27 mouse cellular contexts compared by ENCODE assay signal in the genomic region with DNA sequence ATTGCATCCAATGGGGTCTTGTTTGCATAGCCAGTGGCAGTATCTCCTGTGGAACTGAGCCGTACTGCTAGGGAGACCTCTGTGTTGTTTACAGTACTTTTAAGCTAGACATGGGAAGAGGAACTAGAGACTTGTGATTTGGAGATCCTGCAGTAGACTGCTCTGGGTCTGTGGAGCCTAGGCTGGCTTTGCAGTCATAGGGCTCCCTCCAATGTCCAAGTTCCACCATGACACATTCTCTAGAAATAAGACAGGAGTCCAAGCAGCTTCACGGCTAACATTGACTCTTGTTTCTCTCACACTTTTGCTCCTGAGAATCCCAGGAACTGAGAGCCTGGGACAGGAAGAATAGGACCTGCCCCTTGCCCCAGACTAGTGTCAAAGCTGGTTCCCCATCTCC. TPM values are rescaled to one million over a fixed set of nuclear protein-coding genes. Genes with fewer than 3 reads are reported as not detected.
DNase-seq lines count a peak whose midpoint lies in the region; ATAC-seq and TF ChIP-seq lines count a peak whose summit lies in the region.
"Had no signal": no experiment of that assay in that cellular context is flagged by ENCODE, and none has a peak within 500 bp of the region (broad histone marks: within the 10 kb centered on the region; RNA-seq: fewer than 3 reads in every experiment).

No protein-coding gene starts in this region.

- H3K9ac ChIP-seq in neural tube, embryonic 15.5 days (replicated peaks): no peak overlapping the region
- H3K9ac ChIP-seq: embryonic facial prominence, embryonic 13.5 days; hindbrain, embryonic 13.5 days; stomach, embryonic 15.5 days had no signal

- no peak for TF ChIP-seq POLR2A in kidney, adult 2 months (IDR thresholded peaks at IDR 0.05; ENCODE audit: low read depth, low read length)

- no peaks in the 10 kb centered on the region for H3K27me3 ChIP-seq in kidney, adult 2 months (replicated peaks; ENCODE audit: control insufficient read depth, insufficient read depth, low read length)
- no peaks in the 10 kb centered on the region for H3K27me3 ChIP-seq in neural tube, embryonic 15.5 days (replicated peaks)
- H3K27me3 ChIP-seq: embryonic facial prominence, embryonic 13.5 days; hindbrain, embryonic 13.5 days; Patski; stomach, embryonic 15.5 days had no signal

- intact Hi-C loops in gastrocnemius, adult 2 months (cut with DNase I): loop anchor here (10.0 kb wide), 1 partner anchor 52 kb away; no protein-coding TSS in a partner anchor

- ATAC-seq in neural tube, embryonic 15.5 days (ENCODE audit: low FRiP score): no peak
- ATAC-seq: activated CD4-positive, CD25-positive, alpha-beta regulatory T cell, adult 4 months; intestine, embryonic 16.5 days; Patski had no signal

- H3K36me3 ChIP-seq in kidney, adult 2 months (ENCODE audit: control insufficient read depth, insufficient read depth, low read length): no peaks in the 10 kb centered on the region
- no peaks in the 10 kb centered on the region for H3K36me3 ChIP-seq in neural tube, embryonic 15.5 days
- H3K36me3 ChIP-seq: embryonic facial prominence, embryonic 13.5 days; hindbrain, embryonic 13.5 days; stomach, embryonic 15.5 days had no signal

- H3K27ac ChIP-seq in gastrocnemius, adult 2 months: no peak overlapping the region
- no peak overlapping the region for H3K27ac ChIP-seq in kidney, adult 2 months (ENCODE audit: insufficient read depth, low read depth, low read length)
- H3K27ac ChIP-seq in neural tube, embryonic 15.5 days (replicated peaks): no peak overlapping the region
- H3K27ac ChIP-seq: embryonic facial prominence, embryonic 13.5 days; hindbrain, embryonic 13.5 days; stomach, embryonic 15.5 days had no signal

- no peak overlapping the region for H3K4me2 ChIP-seq in neural tube, embryonic 15.5 days
- H3K4me2 ChIP-seq: embryonic facial prominence, embryonic 13.5 days; hindbrain, embryonic 13.5 days; stomach, embryonic 15.5 days had no signal

- no peak for DNase-seq in gastrocnemius, adult 2 months
- DNase-seq in gastrocnemius, adult 8-10 months (ENCODE audit: low spot score in 2 of 2): no peak
- DNase-seq in kidney, adult 2 months: no peak
- no peak for DNase-seq in kidney, postnatal 4 days
- peak; percentile 1 for DNase-seq in neural tube, embryonic 10.5 days (ENCODE audit: extremely low spot score, low spot score)
- DNase-seq in thymus, postnatal 25 days: no peak
- DNase-seq in embryo, embryonic 11 days: no peak
- DNase-seq: adrenal gland, postnatal 36 days; cerebellum, adult 9-10 months; gastrocnemius, postnatal 14 days; kidney, postnatal 14 days; spleen, adult 18-20 months had no signal

- H3K4me3 ChIP-seq in gastrocnemius, adult 2 months: no peak overlapping the region
- no peak overlapping the region for H3K4me3 ChIP-seq in kidney, adult 2 months (ENCODE audit: insufficient read depth, low read depth, low read length)
- no peak overlapping the region for H3K4me3 ChIP-seq in neural tube, embryonic 15.5 days (replicated peaks)
- H3K4me3 ChIP-seq: embryonic facial prominence, embryonic 13.5 days; hindbrain, embryonic 13.5 days; stomach, embryonic 15.5 days had no signal

- H3K4me1 ChIP-seq in kidney, adult 2 months (ENCODE audit: control insufficient read depth, insufficient read depth, low read length): no peaks in the 10 kb centered on the region
- no peaks in the 10 kb centered on the region for H3K4me1 ChIP-seq in neural tube, embryonic 15.5 days
- H3K4me1 ChIP-seq: embryonic facial prominence, embryonic 13.5 days; hindbrain, embryonic 13.5 days; stomach, embryonic 15.5 days had no signal

- 67% methylated on average over 2 of the region's 2 CpGs for WGBS in kidney, adult 2 months
- 93% methylated on average over 2 of the region's 2 CpGs for WGBS in neural tube, embryonic 15.5 days

- peak; percentile 27; the same call in 1 of the 2 replicates for TF ChIP-seq CTCF in gastrocnemius, adult 2 months (IDR thresholded peaks at IDR 0.05)
- peak; percentile 28; the same call in 1 of the 2 replicates for TF ChIP-seq CTCF in kidney, adult 2 months (conservative IDR thresholded peaks at IDR 0.05; ENCODE audit: insufficient read depth, insufficient read length, low read depth, low read length)

- no peaks in the 10 kb centered on the region for H3K9me3 ChIP-seq in neural tube, embryonic 15.5 days (replicated peaks)
- H3K9me3 ChIP-seq: embryonic facial prominence, embryonic 13.5 days; hindbrain, embryonic 13.5 days; stomach, embryonic 15.5 days had no signal

RNA-seq across cellular contexts. Expression of a gene that starts 44.6 kb away (rescaled TPM):
- 1 to 10 TPM; 6.5 to 8.0 TPM for total RNA-seq in gastrocnemius, adult 2 months (2021)
- total RNA-seq in gastrocnemius, adult 8-10 months (2022): 1 to 10 TPM; 4.5 to 7.3 (median 5.5) TPM
- 1.9 and 2.4 TPM in 2 replicates for polyA plus RNA-seq in kidney, adult 2 months (2012; rRNA removed)
- polyA plus RNA-seq in neural tube, embryonic 15.5 days (2015; fragmentation: Nextera tagmentation; extraction: Ambion mirVana): 15.3 and 15.9 TPM in 2 replicates

RNA-seq across cellular contexts. Expression of a gene that starts 57.0 kb away (rescaled TPM):
- total RNA-seq in gastrocnemius, adult 2 months (2021): not detected
- not detected for total RNA-seq in gastrocnemius, adult 8-10 months (2022)
- polyA plus RNA-seq in kidney, adult 2 months (2012; rRNA removed): 0.03 TPM in 1 of 2 replicates, not detected in the other
- not detected in 2 replicates for polyA plus RNA-seq in neural tube, embryonic 15.5 days (2015; fragmentation: Nextera tagmentation; extraction: Ambion mirVana)
- total RNA-seq: adrenal gland, postnatal 36 days; gastrocnemius, postnatal 14 days; layer of hippocampus, postnatal 10 days; left cerebral cortex, postnatal 14 days; liver, adult 2 months; midbrain, postnatal 0 days had no signal
- polyA plus RNA-seq: activated CD4-positive, CD25-positive, alpha-beta regulatory T cell, adult 4 months; cortical plate, adult 2 months; embryonic facial prominence, embryonic 13.5 days; heart, embryonic 14.5 days; hindbrain, embryonic 13.5 days; intestine, embryonic 16.5 days; liver, adult 2 months; lung, embryonic 16.5 days; midbrain, postnatal 0 days; neural tube, embryonic 11.5 days; Patski; stomach, embryonic 15.5 days had no signal
